Mouse (Mus musculus) ES-Bruce4 (cell line): ENCODE results near the gene Grm4.

Source experiments
- CTCF ChIP-seq: IDR thresholded peaks from one replicate; pipeline ENCODE4 v1.8.1; 2011; ENCODE audit warnings: low read depth, low read length
- EP300 ChIP-seq: IDR thresholded peaks from 2 replicates; pipeline ENCODE4 v1.6.1; 2011; ENCODE audit warnings: low read depth, low read length; ENCODE audit not compliant: insufficient read depth
- POLR2A ChIP-seq: IDR thresholded peaks from one replicate; pipeline ENCODE4 v1.8.1; 2011; ENCODE audit warnings: low read length; ENCODE audit not compliant: insufficient read depth

DNA sequence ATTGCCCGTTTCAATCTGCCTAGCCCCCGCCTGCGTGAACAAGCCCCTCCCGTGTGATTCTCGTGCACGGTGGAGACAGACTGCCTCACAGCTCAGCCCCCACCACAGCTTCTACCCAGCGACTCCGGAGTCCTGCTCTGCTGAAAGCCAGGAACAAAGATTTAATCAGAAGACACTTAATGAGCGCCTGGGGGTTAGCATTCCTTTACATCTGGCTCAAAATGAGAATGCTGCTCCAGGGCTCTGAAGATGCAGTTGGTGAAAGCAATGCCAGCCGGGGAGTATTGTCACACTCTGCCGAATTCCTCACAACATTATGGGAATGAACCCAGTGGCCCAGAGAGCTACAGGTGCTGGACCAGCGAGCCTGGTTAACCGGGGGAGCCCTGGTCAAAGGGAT, 85.4 kb downstream of the Grm4 start:
- TF ChIP-seq CTCF (no peak), POLR2A (no peak), EP300 (no peak)
